Mouse (Mus musculus) MEL (cell line): ENCODE measurements around the gene Exosc10. TPM values are rescaled to one million over a fixed set of nuclear protein-coding genes. Genes with fewer than 3 reads are reported as not detected.

Source experiments
- DNase-seq: peaks from one replicate; pipeline ENCODE4 v3.0.0; 2011; ENCODE audit warnings: low read depth, low spot score
- H3K27ac ChIP-seq: 2 replicates; pipeline ENCODE4 v1.5.1; 2012; ENCODE audit warnings: low read depth, mild to moderate bottlenecking, control low read depth, low read length, moderate library complexity; ENCODE audit not compliant: control insufficient read depth
- H3K27me3 ChIP-seq, 2 experiments: fragments of 150-350 bp in 1 of 2; sonication (generic) in 1 of 2; 2 replicates each; pipeline ENCODE4 v1.6.1; 2012; ENCODE audit warnings: low read length in 2 of 2, mild to moderate bottlenecking in 2 of 2, improper control_type of control experiment in 1 of 2, moderate library complexity in 1 of 2; ENCODE audit not compliant: insufficient read depth in 2 of 2, control insufficient read depth in 1 of 2
- H3K36me3 ChIP-seq, 2 experiments: 2 replicates each; pipeline ENCODE4 v1.6.1; 2012 to 2014; ENCODE audit warnings: low read length in 2 of 2, improper control_type of control experiment in 1 of 2, inconsistent platforms in 1 of 2, mild to moderate bottlenecking in 1 of 2; ENCODE audit not compliant: insufficient read depth in 2 of 2, control insufficient read depth in 1 of 2
- H3K4me1 ChIP-seq, 2 experiments: fragments of 150-350 bp in 1 of 2; sonication (generic) in 1 of 2; 2 replicates each; pipeline ENCODE4 v1.6.1; 2012; ENCODE audit warnings: low read length in 2 of 2, improper control_type of control experiment in 1 of 2, mild to moderate bottlenecking in 1 of 2; ENCODE audit not compliant: insufficient read depth in 2 of 2, control insufficient read depth in 1 of 2
- H3K4me3 ChIP-seq, 2 experiments: fragments of 150-350 bp in 1 of 2; sonication (generic) in 1 of 2; 2 replicates each; pipeline ENCODE4 v1.5.1; 2012; ENCODE audit warnings: low read depth in 2 of 2, low read length in 2 of 2, mild to moderate bottlenecking in 2 of 2, moderate library complexity in 2 of 2, control low read depth in 1 of 2, improper control_type of control experiment in 1 of 2; ENCODE audit not compliant: control insufficient read depth in 1 of 2, insufficient read depth in 1 of 2
- H3K79me2 ChIP-seq: 2 replicates; pipeline ENCODE4 v1.6.1; 2012; ENCODE audit warnings: mild to moderate bottlenecking, low read length, moderate library complexity; ENCODE audit not compliant: control insufficient read depth, poor library complexity, insufficient read depth
- H3K9ac ChIP-seq: 2 replicates; pipeline ENCODE4 v1.6.1; 2012; ENCODE audit warnings: low read depth, mild to moderate bottlenecking, control low read depth, low read length, moderate library complexity; ENCODE audit not compliant: control insufficient read depth, poor library complexity, severe bottlenecking
- H3K9me3 ChIP-seq: fragments of 150-350 bp; sonication (generic); replicated peaks from 2 replicates; pipeline ENCODE4 v1.6.1; 2012; ENCODE audit warnings: mild to moderate bottlenecking, low read length, improper control_type of control experiment, moderate library complexity; ENCODE audit not compliant: insufficient read depth
- BHLHE40 ChIP-seq: IDR thresholded peaks from 2 replicates; pipeline ENCODE4 v1.6.1; 2012; ENCODE audit warnings: low read depth, mild to moderate bottlenecking, inconsistent platforms, low read length, improper control_type of control experiment, borderline replicate concordance
- CHD1 ChIP-seq: IDR thresholded peaks from 2 replicates; pipeline ENCODE4 v1.6.1; 2012; ENCODE audit warnings: low read depth, mild to moderate bottlenecking, inconsistent platforms, low read length, improper control_type of control experiment
- CHD2 ChIP-seq: IDR thresholded peaks from 2 replicates; pipeline ENCODE4 v1.6.1; 2011; ENCODE audit warnings: low read length, improper control_type of control experiment
- CTCF ChIP-seq, 3 experiments: IDR thresholded peaks in 2 of 3; conservative IDR thresholded peaks in 1 of 3; 2 replicates each; pipeline ENCODE4 v1.5.1; 2011 to 2012; ENCODE audit warnings: low read length in 3 of 3, low read depth in 2 of 3, mild to moderate bottlenecking in 2 of 3, improper control_type of control experiment in 1 of 3, inconsistent platforms in 1 of 3, mixed read lengths in 1 of 3, moderate library complexity in 1 of 3; ENCODE audit not compliant: control insufficient read depth in 1 of 3, insufficient read depth in 1 of 3, poor library complexity in 1 of 3, severe bottlenecking in 1 of 3
- E2F4 ChIP-seq: IDR thresholded peaks from 2 replicates; pipeline ENCODE4 v1.6.1; 2011; ENCODE audit warnings: low read depth, low read length, improper control_type of control experiment, borderline replicate concordance
- ELF1 ChIP-seq: IDR thresholded peaks from 2 replicates; pipeline ENCODE4 v1.6.1; 2014; ENCODE audit warnings: low read depth, mild to moderate bottlenecking, inconsistent platforms, low read length, improper control_type of control experiment, moderate library complexity
- EP300 ChIP-seq, 2 experiments: IDR thresholded peaks; 2 replicates each; pipeline ENCODE4 v1.6.1; 2011; ENCODE audit warnings: improper control_type of control experiment in 2 of 2, low read length in 2 of 2, low read depth in 1 of 2, mild to moderate bottlenecking in 1 of 2
- ETS1 ChIP-seq: IDR thresholded peaks from 2 replicates; pipeline ENCODE4 v1.6.1; 2012; ENCODE audit warnings: low read depth, mild to moderate bottlenecking, inconsistent platforms, low read length, improper control_type of control experiment, moderate library complexity
- GATA1 ChIP-seq: IDR thresholded peaks from 2 replicates; pipeline ENCODE4 v1.6.1; 2011; ENCODE audit warnings: low read depth, low read length, improper control_type of control experiment
- MAFK ChIP-seq: IDR thresholded peaks from 2 replicates; pipeline ENCODE4 v1.6.1; 2011; ENCODE audit warnings: low read depth, mild to moderate bottlenecking, low read length, improper control_type of control experiment, borderline replicate concordance
- MAX ChIP-seq: IDR thresholded peaks from 2 replicates; pipeline ENCODE4 v1.6.1; 2011; ENCODE audit warnings: low read length, improper control_type of control experiment
- MAZ ChIP-seq: IDR thresholded peaks from 2 replicates; pipeline ENCODE4 v1.6.1; 2012; ENCODE audit warnings: low read depth, mild to moderate bottlenecking, inconsistent platforms, low read length, improper control_type of control experiment
- MXI1 ChIP-seq: IDR thresholded peaks from 2 replicates; pipeline ENCODE4 v1.6.1; 2011; ENCODE audit warnings: mild to moderate bottlenecking, low read depth, low read length, improper control_type of control experiment
- MYC ChIP-seq: IDR thresholded peaks from 2 replicates; pipeline ENCODE4 v1.6.1; 2011; ENCODE audit warnings: low read depth, mild to moderate bottlenecking, low read length, improper control_type of control experiment, moderate library complexity
- NRF1 ChIP-seq: IDR thresholded peaks from 2 replicates; pipeline ENCODE4 v1.6.1; 2014; ENCODE audit warnings: low read depth, mild to moderate bottlenecking, inconsistent platforms, low read length, improper control_type of control experiment, moderate library complexity; ENCODE audit not compliant: poor library complexity, insufficient read depth, severe bottlenecking
- POLR2A ChIP-seq, 2 experiments: IDR thresholded peaks; 2 replicates each; pipeline ENCODE4 v1.6.1; 2011 to 2012; ENCODE audit warnings: low read length in 2 of 2, mild to moderate bottlenecking in 2 of 2, control low read depth in 1 of 2, improper control_type of control experiment in 1 of 2, low read depth in 1 of 2, moderate library complexity in 1 of 2; ENCODE audit not compliant: control insufficient read depth in 1 of 2, insufficient read depth in 1 of 2, poor library complexity in 1 of 2
- POLR2AphosphoS2 ChIP-seq: IDR thresholded peaks from 2 replicates; pipeline ENCODE4 v1.6.1; 2011; ENCODE audit warnings: low read length, improper control_type of control experiment
- POLR2AphosphoS5 ChIP-seq: IDR thresholded peaks from 2 replicates; pipeline ENCODE4 v1.6.1; 2012; ENCODE audit warnings: low read depth, borderline replicate concordance, mild to moderate bottlenecking, inconsistent platforms, low read length, moderate library complexity, mixed read lengths
- RAD21 ChIP-seq: IDR thresholded peaks from 2 replicates; pipeline ENCODE4 v1.6.1; 2011; ENCODE audit warnings: mild to moderate bottlenecking, low read depth, low read length, improper control_type of control experiment
- RCOR1 ChIP-seq: IDR thresholded peaks from 2 replicates; pipeline ENCODE4 v1.6.1; 2012; ENCODE audit warnings: low read depth, mild to moderate bottlenecking, inconsistent platforms, low read length, improper control_type of control experiment
- SIN3A ChIP-seq: IDR thresholded peaks from 2 replicates; pipeline ENCODE4 v1.6.1; 2012; ENCODE audit warnings: low read length, improper control_type of control experiment, inconsistent platforms
- TAL1 ChIP-seq: IDR thresholded peaks from 2 replicates; pipeline ENCODE4 v1.6.1; 2012; ENCODE audit warnings: mild to moderate bottlenecking, inconsistent platforms, low read length, moderate library complexity, mixed read lengths
- TBP ChIP-seq: IDR thresholded peaks from 2 replicates; pipeline ENCODE4 v1.8.0; 2011; ENCODE audit warnings: low read depth, low read length, improper control_type of control experiment
- TCF12 ChIP-seq: IDR thresholded peaks from 2 replicates; pipeline ENCODE4 v1.6.1; 2014; ENCODE audit warnings: low read depth, mild to moderate bottlenecking, inconsistent platforms, low read length, improper control_type of control experiment, moderate library complexity
- UBTF ChIP-seq: IDR thresholded peaks from 2 replicates; pipeline ENCODE4 v1.6.1; 2012; ENCODE audit warnings: low read depth, mild to moderate bottlenecking, inconsistent platforms, low read length, improper control_type of control experiment, moderate library complexity, borderline replicate concordance; ENCODE audit not compliant: insufficient read depth
- USF1 ChIP-seq: IDR thresholded peaks from 2 replicates; pipeline ENCODE4 v1.6.1; 2014; ENCODE audit warnings: low read depth, mild to moderate bottlenecking, inconsistent platforms, low read length, improper control_type of control experiment, moderate library complexity
- USF2 ChIP-seq, 2 experiments: IDR thresholded peaks; 2 replicates each; pipeline ENCODE4 v1.6.1; 2011 to 2012; ENCODE audit warnings: improper control_type of control experiment in 2 of 2, low read length in 2 of 2, borderline replicate concordance in 1 of 2, inconsistent platforms in 1 of 2, low read depth in 1 of 2, mild to moderate bottlenecking in 1 of 2; ENCODE audit not compliant: insufficient read depth in 1 of 2
- ZC3H11A ChIP-seq: IDR thresholded peaks from 2 replicates; pipeline ENCODE4 v1.6.1; 2012; ENCODE audit warnings: low read depth, mild to moderate bottlenecking, inconsistent platforms, low read length, improper control_type of control experiment
- ZKSCAN1 ChIP-seq: IDR thresholded peaks from 2 replicates; pipeline ENCODE4 v1.6.1; 2012; ENCODE audit warnings: low read depth, mild to moderate bottlenecking, inconsistent platforms, low read length, improper control_type of control experiment, moderate library complexity
- ZMIZ1 ChIP-seq: IDR thresholded peaks from 2 replicates; pipeline ENCODE4 v1.6.1; 2012; ENCODE audit warnings: low read depth, mild to moderate bottlenecking, inconsistent platforms, low read length, improper control_type of control experiment, moderate library complexity
- ZNF384 ChIP-seq: IDR thresholded peaks from 2 replicates; pipeline ENCODE4 v1.6.1; 2012; ENCODE audit warnings: low read depth, mild to moderate bottlenecking, inconsistent platforms, low read length, improper control_type of control experiment
- polyA plus RNA-seq, 2 experiments: library from polyadenylated mRNA; stranded (reverse) in 1 of 2; unstranded in 1 of 2; fragments of >175 nt in 1 of 2; fragments of >200 nt in 1 of 2; gene quantifications; 2 replicates each; pipeline versions ENCODE4 v1.2.1 to v1.2.4; 2012; ENCODE audit warnings: low replicate concordance in 2 of 2, low read depth in 1 of 2; ENCODE audit not compliant: insufficient read length in 2 of 2, insufficient read depth in 1 of 2, missing spikeins in 1 of 2
- total RNA-seq: library from RNA; depleted of rRNA; stranded (reverse); fragments of 300-350 nt; gene quantifications from 2 replicates; pipeline ENCODE4 v1.2.3, GENCODE M21; 2012

Gene Exosc10
- total and polyA plus RNA-seq, 3 experiments = 71.5 to 109 (median 90.5) TPM

GRCm38 (mm10) chr4:148581422-148581821 is 23.2 kb downstream of the Exosc10 start:
- no peak overlapping the region for H3K27ac ChIP-seq
- no peaks in the 10 kb centered on the region for H3K27me3 ChIP-seq
- H3K4me1 ChIP-seq = peaks cover 9 to 22% of the 10 kb centered on the region in 2 experiments
- H3K9ac ChIP-seq = no peak overlapping the region
- TF ChIP-seq CHD1 = no peak
- TF ChIP-seq RAD21 = no peak
- no peak for TF ChIP-seq ZMIZ1
- TF ChIP-seq CTCF (IDR thresholded peaks at IDR 0.05 in 2 of 3, conservative IDR thresholded peaks at IDR 0.05 in 1 of 3; ENCODE audit: control insufficient read depth in 1 of 3, insufficient read depth in 1 of 3, low read depth in 2 of 3, low read length in 3 of 3, poor library complexity in 1 of 3, severe bottlenecking in 1 of 3) = no peak
- TF ChIP-seq ZNF384 = no peak
- TF ChIP-seq RCOR1 = no peak
- no peak for TF ChIP-seq ZKSCAN1
- TF ChIP-seq POLR2AphosphoS2 = no peak
- no peaks in the 10 kb centered on the region for H3K79me2 ChIP-seq
- DNase-seq = no peak
- H3K36me3 ChIP-seq = peaks cover 6 to 23% of the 10 kb centered on the region in 2 experiments
- no peaks in the 10 kb centered on the region for H3K9me3 ChIP-seq
- H3K4me3 ChIP-seq = no peak overlapping the region

- peak; percentile 92 for DNase-seq
- Histone ChIP-seq H3K4me1 (peaks cover 14 to 27% of the 10 kb centered on the region in 2 experiments), H3K36me3 (peaks cover 0 to 21% of the 10 kb centered on the region in 2 experiments)
These were observed 25.0 kb downstream of the Exosc10 start for GRCm38 (mm10) chr4:148583257-148583656.

More at GRCm38 (mm10) chr4:148583257-148583656, 25.0 kb downstream of the Exosc10 start:
- Histone ChIP-seq H3K9me3 (no peaks in the 10 kb centered on the region), H3K27me3 (no peaks in the 10 kb centered on the region), H3K27ac (peak overlapping the region; percentile 75), H3K4me3 (peak overlapping the region in 1 of 2 experiments; percentile 8; a peak in 1 of 4 replicates), H3K79me2 (no peaks in the 10 kb centered on the region), H3K9ac (peak overlapping the region; percentile 43)
- TF ChIP-seq RAD21 (no peak), MAX (no peak), MAFK (no peak), USF1 (no peak), MXI1 (peak; percentile 53; the same call in 1 of the 2 replicates), CHD2 (no peak), MAZ (no peak), EP300 (IDR thresholded peaks at IDR 0.05; ENCODE audit: low read depth in 1 of 2, low read length in 2 of 2) (peak; percentile 92), ETS1 (peak; percentile 88), POLR2AphosphoS2 (no peak), RCOR1 (peak; percentile 89), ZC3H11A (no peak), BHLHE40 (no peak), POLR2A (IDR thresholded peaks at IDR 0.05; ENCODE audit: control insufficient read depth in 1 of 2, insufficient read depth in 1 of 2, low read depth in 1 of 2, low read length in 2 of 2, poor library complexity in 1 of 2) (no peak), NRF1 (peak; percentile 49), ZMIZ1 (no peak), E2F4 (no peak), CTCF (IDR thresholded peaks at IDR 0.05 in 2 of 3, conservative IDR thresholded peaks at IDR 0.05 in 1 of 3; ENCODE audit: control insufficient read depth in 1 of 3, insufficient read depth in 1 of 3, low read depth in 2 of 3, low read length in 3 of 3, poor library complexity in 1 of 3, severe bottlenecking in 1 of 3) (no peak), TBP (no peak), MYC (peak; percentile 82), USF2 (IDR thresholded peaks at IDR 0.05; ENCODE audit: borderline replicate concordance in 1 of 2, insufficient read depth in 1 of 2, low read depth in 1 of 2, low read length in 2 of 2) (no peak), TCF12 (peak; percentile 93), TAL1 (peak; percentile 99), UBTF (no peak), POLR2AphosphoS5 (no peak), ZKSCAN1 (no peak), ELF1 (peak; percentile 57; the same call in 1 of the 2 replicates), SIN3A (peak; percentile 80), GATA1 (peak; percentile 96)
